Mouse (Mus musculus): ENCODE measurements at regions not wholly inside any gene's neighbourhood (a gene's known extent, or its start where the extent isn't known, plus 50 kb on each side); places are given as distances from the start of the nearest gene placed in this dataset.
"Not testable (repeated sequence)": the region's sequence is repeated elsewhere in the genome, so short reads cannot be mapped to it uniquely, and the experiment has no call there.

- DNase-seq (ENCODE audit: low spot score) = no peak
Observed at GRCm38 (mm10) chr9:41914611-41915010, 209.5 kb downstream of the Sorl1 start.

GRCm38 (mm10) chr9:41913911-41914310 is 210.2 kb downstream of the Sorl1 start:
- DNase-seq (ENCODE audit: low spot score) = no peak

- DNase-seq (ENCODE audit: low spot score) = no peak
Observed at GRCm38 (mm10) chr9:41912482-41912881, 211.6 kb downstream of the Sorl1 start.

GRCm38 (mm10) chr9:41900606-41900974 is 223.5 kb downstream of the Sorl1 start:
- no peak for DNase-seq (ENCODE audit: low spot score)

GRCm38 (mm10) chr9:41899766-41900605 is 224.1 kb downstream of the Sorl1 start:
- DNase-seq (ENCODE audit: low spot score) = no peak

GRCm38 (mm10) chr9:41895106-41895505 is 229.0 kb downstream of the Sorl1 start:
- DNase-seq (ENCODE audit: low spot score) = no peak

GRCm38 (mm10) chr9:41892841-41893240 is 231.3 kb downstream of the Sorl1 start:
- no peak for DNase-seq (ENCODE audit: low spot score)

GRCm38 (mm10) chr9:41891206-41891605 is 232.9 kb downstream of the Sorl1 start:
- DNase-seq (ENCODE audit: low spot score) = no peak

- no peak for DNase-seq (ENCODE audit: low spot score)
Observed at GRCm38 (mm10) chr9:41890273-41891141, 233.6 kb downstream of the Sorl1 start.

- no peak for DNase-seq (ENCODE audit: low spot score)
Observed at GRCm38 (mm10) chr9:41889568-41890272, 234.4 kb downstream of the Sorl1 start.

- peak; percentile 6 for DNase-seq (ENCODE audit: low spot score)
Observed at GRCm38 (mm10) chr9:41888616-41889150, 235.4 kb downstream of the Sorl1 start.

- DNase-seq (ENCODE audit: low spot score) = not testable (repeated sequence)
Observed at GRCm38 (mm10) chr9:41886456-41886855, 237.6 kb downstream of the Sorl1 start.

GRCm38 (mm10) chr9:41880457-41880856 is 243.6 kb downstream of the Sorl1 start:
- DNase-seq (ENCODE audit: low spot score) = no peak

- no peak for DNase-seq (ENCODE audit: low spot score)
Observed at GRCm38 (mm10) chr9:41879080-41879479, 245.0 kb downstream of the Sorl1 start.

GRCm38 (mm10) chr9:41861136-41861535 is 263.0 kb downstream of the Sorl1 start:
- DNase-seq (ENCODE audit: low spot score) = peak; percentile 14

- peak; percentile 74 for DNase-seq (ENCODE audit: low spot score)
Observed at GRCm38 (mm10) chr9:41860681-41861080, 263.4 kb downstream of the Sorl1 start.

- no peak for DNase-seq (ENCODE audit: low spot score)
Observed at GRCm38 (mm10) chr9:41859780-41860179, 264.3 kb downstream of the Sorl1 start.

GRCm38 (mm10) chr9:41852099-41852498 is 272.0 kb downstream of the Sorl1 start:
- no peak for DNase-seq (ENCODE audit: low spot score)

GRCm38 (mm10) chr9:41849628-41850326 is 274.3 kb downstream of the Sorl1 start:
- DNase-seq (ENCODE audit: low spot score) = no peak

GRCm38 (mm10) chr9:41844616-41845015 is 279.5 kb downstream of the Sorl1 start:
- no peak for DNase-seq (ENCODE audit: low spot score)

Measured in adipocyte (in vitro differentiated cells).